Mouse (Mus musculus) testis, adult 2 months (tissue): ENCODE data around the gene Spn.

ENCODE experiments used
- CTCF ChIP-seq: fragments of 200-500 bp; IDR thresholded peaks from 2 replicates; pipeline ENCODE4 v1.5.1; 2012; ENCODE audit warnings: low read depth, mild to moderate bottlenecking, inconsistent platforms, low read length, moderate library complexity; ENCODE audit not compliant: control insufficient read depth, insufficient read depth, insufficient replicate concordance
- POLR2A ChIP-seq: fragments of 200-500 bp; IDR thresholded peaks from 2 replicates; pipeline ENCODE4 v1.6.1; 2012; ENCODE audit warnings: low read depth, mild to moderate bottlenecking, inconsistent platforms, low read length, moderate library complexity; ENCODE audit not compliant: control insufficient read depth

DNA sequence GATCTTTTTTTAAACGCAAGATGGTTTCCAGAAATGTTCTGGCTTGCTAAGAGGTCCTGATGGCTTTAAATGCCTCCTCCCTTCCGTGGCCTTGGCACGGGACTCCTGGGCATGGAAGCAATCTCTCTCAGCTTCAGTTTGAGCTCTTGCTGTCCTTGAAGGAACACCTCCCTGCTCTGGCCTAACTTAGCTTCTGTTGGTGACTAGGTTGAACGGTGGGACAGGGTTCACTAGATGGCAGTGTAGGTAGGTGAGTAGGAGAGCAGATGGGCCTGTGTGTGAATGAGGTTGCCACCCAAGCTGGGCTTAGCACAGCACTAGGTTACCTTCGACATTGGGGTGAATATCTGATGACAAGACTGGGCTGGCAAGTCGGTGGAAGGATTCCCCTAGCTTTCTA, 33.7 kb downstream of the Spn start:
- TF ChIP-seq CTCF (peak; percentile 15; the same call in 1 of the 2 replicates), POLR2A (no peak)
